ENCODE assay signal across 14 mouse cellular contexts in the genomic region with DNA sequence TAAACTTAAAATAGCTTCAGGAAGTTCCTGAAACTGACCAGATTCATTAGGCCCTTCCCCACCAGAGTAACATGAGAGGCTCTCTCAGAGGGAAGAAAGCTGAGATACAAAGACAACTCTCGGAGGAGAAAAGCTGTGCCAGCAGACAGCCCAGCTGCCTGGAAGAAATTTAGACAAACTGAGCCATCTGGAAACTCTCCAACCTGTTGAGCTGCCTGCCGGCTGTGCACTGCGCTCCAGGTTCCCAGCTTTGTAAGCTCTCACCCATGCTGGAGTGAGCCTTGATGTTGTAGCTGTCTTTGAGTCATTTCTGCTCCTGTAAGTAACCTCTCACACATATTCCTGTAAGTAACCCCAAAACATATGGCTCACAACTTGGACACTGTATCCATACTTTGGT. TPM values are rescaled to one million over a fixed set of nuclear protein-coding genes. Genes with fewer than 3 reads are reported as not detected.
DNase-seq lines count a peak whose midpoint lies in the region; ATAC-seq and TF ChIP-seq lines count a peak whose summit lies in the region.
"Had no signal": no experiment of that assay in that cellular context is flagged by ENCODE, and none has a peak within 500 bp of the region (broad histone marks: within the 10 kb centered on the region; RNA-seq: fewer than 3 reads in every experiment).

No protein-coding gene starts in this region.

- H3K36me3 ChIP-seq in forebrain, postnatal 0 days (ENCODE audit: insufficient read depth), result no peaks in the 10 kb centered on the region
- H3K36me3 ChIP-seq in forebrain, embryonic 12.5 days (replicated peaks), result no peaks in the 10 kb centered on the region
- no peaks in the 10 kb centered on the region for H3K36me3 ChIP-seq in lung, embryonic 15.5 days
- no peaks in the 10 kb centered on the region for H3K36me3 ChIP-seq in lung, postnatal 0 days (ENCODE audit: insufficient read depth, low read length)
- H3K36me3 ChIP-seq: liver, embryonic 13.5 days; stomach, embryonic 15.5 days had no signal

- no peak overlapping the region for H3K27ac ChIP-seq in forebrain, postnatal 0 days (ENCODE audit: low read depth, low read length)
- H3K27ac ChIP-seq in forebrain, embryonic 12.5 days, result no peak overlapping the region
- H3K27ac ChIP-seq in lung, embryonic 15.5 days, result 0 out of 2 replicates have a peak overlapping the region, but pooled peaks have one; percentile 10
- H3K27ac ChIP-seq in lung, postnatal 0 days (ENCODE audit: low read length), result no peak overlapping the region
- H3K27ac ChIP-seq in gastrocnemius, adult 2 months, result 0 out of 2 replicates have a peak overlapping the region, but pooled peaks have one; percentile 35

- DNase-seq in forebrain, postnatal 0 days, result peak; percentile 75
- DNase-seq in lung, postnatal 0 days (ENCODE audit: low spot score), result no peak
- peak; percentile 55 for DNase-seq in gastrocnemius, adult 2 months
- DNase-seq in right cerebral cortex, postnatal 25 days, result peak; percentile 42
- no peak for DNase-seq in urinary bladder, postnatal 25 days (ENCODE audit: low spot score)
- DNase-seq in heart, postnatal 4 days, result no peak
- DNase-seq: liver, embryonic 13.5 days; midbrain, embryonic 14.5 days had no signal

- intact Hi-C loops in gastrocnemius, adult 2 months (cut with DNase I), result no loop called here

- no peaks in the 10 kb centered on the region for H3K27me3 ChIP-seq in forebrain, postnatal 0 days (ENCODE audit: insufficient read depth, low read length)
- no peaks in the 10 kb centered on the region for H3K27me3 ChIP-seq in forebrain, embryonic 12.5 days
- H3K27me3 ChIP-seq in lung, embryonic 15.5 days, result no peaks in the 10 kb centered on the region
- H3K27me3 ChIP-seq in lung, postnatal 0 days (replicated peaks; ENCODE audit: insufficient read depth, low read length), result no peaks in the 10 kb centered on the region
- H3K27me3 ChIP-seq: liver, embryonic 13.5 days; stomach, embryonic 15.5 days had no signal

- no peaks in the 10 kb centered on the region for H3K9me3 ChIP-seq in forebrain, postnatal 0 days (ENCODE audit: low read length)
- no peaks in the 10 kb centered on the region for H3K9me3 ChIP-seq in forebrain, embryonic 12.5 days
- H3K9me3 ChIP-seq in lung, embryonic 15.5 days, result no peaks in the 10 kb centered on the region
- no peaks in the 10 kb centered on the region for H3K9me3 ChIP-seq in lung, postnatal 0 days (ENCODE audit: low read length)
- H3K9me3 ChIP-seq: liver, embryonic 13.5 days; stomach, embryonic 15.5 days had no signal

- TF ChIP-seq CTCF in forebrain, postnatal 0 days (IDR thresholded peaks at IDR 0.05; ENCODE audit: low read depth), result no peak
- no peak for TF ChIP-seq CTCF in lung, postnatal 0 days (IDR thresholded peaks at IDR 0.05)
- no peak for TF ChIP-seq CTCF in gastrocnemius, adult 2 months (IDR thresholded peaks at IDR 0.05)

- WGBS in forebrain, postnatal 0 days, result 47% methylated on average over 3 of the region's 3 CpGs
- 74% methylated on average over 3 of the region's 3 CpGs for WGBS in forebrain, embryonic 12.5 days
- WGBS in lung, embryonic 15.5 days, result 48% methylated on average over 3 of the region's 3 CpGs
- 53% methylated on average over 3 of the region's 3 CpGs for WGBS in lung, postnatal 0 days

- no peak overlapping the region for H3K9ac ChIP-seq in forebrain, postnatal 0 days
- H3K9ac ChIP-seq in forebrain, embryonic 12.5 days, result no peak overlapping the region
- H3K9ac ChIP-seq in lung, embryonic 15.5 days, result no peak overlapping the region
- H3K9ac ChIP-seq in lung, postnatal 0 days (replicated peaks; ENCODE audit: low read depth), result no peak overlapping the region
- H3K9ac ChIP-seq: liver, embryonic 13.5 days; stomach, embryonic 15.5 days had no signal

- no peaks in the 10 kb centered on the region for H3K4me1 ChIP-seq in forebrain, postnatal 0 days (ENCODE audit: insufficient read depth)
- 0 out of 2 replicates have a peak, but pooled peaks cover 5% of the 10 kb centered on the region for H3K4me1 ChIP-seq in forebrain, embryonic 12.5 days
- peaks cover 48% of the 10 kb centered on the region for H3K4me1 ChIP-seq in lung, embryonic 15.5 days
- peaks cover 33% of the 10 kb centered on the region; the same call in 1 of the 2 replicates for H3K4me1 ChIP-seq in lung, postnatal 0 days (ENCODE audit: insufficient read depth, low read depth, low read length)

- no peak for TF ChIP-seq EP300 in lung, postnatal 0 days (IDR thresholded peaks at IDR 0.05)

- no peak overlapping the region for H3K4me3 ChIP-seq in forebrain, postnatal 0 days (ENCODE audit: low read depth, low read length)
- H3K4me3 ChIP-seq in forebrain, embryonic 12.5 days (replicated peaks), result no peak overlapping the region
- no peak overlapping the region for H3K4me3 ChIP-seq in lung, embryonic 15.5 days
- no peak overlapping the region for H3K4me3 ChIP-seq in lung, postnatal 0 days (ENCODE audit: low read depth, low read length)
- H3K4me3 ChIP-seq in gastrocnemius, adult 2 months, result no peak overlapping the region
- H3K4me3 ChIP-seq: liver, embryonic 13.5 days; stomach, embryonic 15.5 days had no signal

- ATAC-seq in forebrain, postnatal 0 days, result peak; percentile 27
- no peak for ATAC-seq in forebrain, embryonic 12.5 days (ENCODE audit: low FRiP score)
- no peak for ATAC-seq in lung, embryonic 15.5 days (ENCODE audit: borderline replicate concordance, extremely low read depth, low FRiP score, low TSS enrichment)
- ATAC-seq in lung, postnatal 0 days, result no peak

- H3K4me2 ChIP-seq in forebrain, postnatal 0 days (ENCODE audit: low read depth), result no peak overlapping the region
- no peak overlapping the region for H3K4me2 ChIP-seq in forebrain, embryonic 12.5 days
- no peak overlapping the region for H3K4me2 ChIP-seq in lung, embryonic 15.5 days
- H3K4me2 ChIP-seq in lung, postnatal 0 days (replicated peaks; ENCODE audit: low read depth, low read length), result no peak overlapping the region
- H3K4me2 ChIP-seq: liver, embryonic 13.5 days; stomach, embryonic 15.5 days had no signal

RNA-seq across cellular contexts. Expression of a gene that starts 20.0 kb away (rescaled TPM):
- 1.5 TPM in 1 of 2 replicates, not detected in the other for total RNA-seq in forebrain, postnatal 0 days (2014; rRNA removed)
- not detected in 2 replicates for polyA plus RNA-seq in forebrain, postnatal 0 days (2015; fragmentation: Nextera tagmentation; extraction: Ambion mirVana)
- not detected in 2 replicates for polyA plus RNA-seq in forebrain, embryonic 12.5 days (2016; fragmentation: Nextera tagmentation; extraction: Ambion mirVana)
- 0.22 and 0.36 TPM in 2 replicates for polyA plus RNA-seq in lung, embryonic 15.5 days (2015; fragmentation: Nextera tagmentation; extraction: Ambion mirVana)
- polyA plus RNA-seq in lung, postnatal 0 days (2015; fragmentation: Nextera tagmentation; extraction: Ambion mirVana), result 0.46 and 0.61 TPM in 2 replicates
- under 1 TPM; 0.28 to 0.53 TPM for total RNA-seq in gastrocnemius, adult 2 months (2021)
- not detected for total RNA-seq in heart, postnatal 4 days (2021)
- total RNA-seq: heart, postnatal 14 days; neutrophil, adult 5-6 weeks had no signal
- polyA plus RNA-seq: kidney, embryonic 14.5 days; liver, embryonic 13.5 days had no signal

RNA-seq across cellular contexts. Expression of a gene that starts 23.2 kb away (rescaled TPM):
- total RNA-seq in forebrain, postnatal 0 days (2014; rRNA removed), result 3.1 and 3.7 TPM in 2 replicates
- 3.2 and 4.0 TPM in 2 replicates for polyA plus RNA-seq in forebrain, postnatal 0 days (2015; fragmentation: Nextera tagmentation; extraction: Ambion mirVana)
- 3.6 and 3.9 TPM in 2 replicates for polyA plus RNA-seq in forebrain, embryonic 12.5 days (2016; fragmentation: Nextera tagmentation; extraction: Ambion mirVana)
- 24.8 and 28.7 TPM in 2 replicates for polyA plus RNA-seq in lung, embryonic 15.5 days (2015; fragmentation: Nextera tagmentation; extraction: Ambion mirVana)
- polyA plus RNA-seq in lung, postnatal 0 days (2015; fragmentation: Nextera tagmentation; extraction: Ambion mirVana), result 52.5 and 64.9 TPM in 2 replicates
- total RNA-seq in gastrocnemius, adult 2 months (2021), result 1 to 10 TPM; 6.2 to 7.0 TPM
- total RNA-seq in heart, postnatal 4 days (2021), result 10 to 100 TPM; 11.8 to 12.2 TPM

Comparison
In these comparisons a context has a peak if more than half of its experiments do, and no peak if none do; other contexts are left out.
1. H3K27ac ChIP-seq: peak in lung, embryonic 15.5 days (single experiment) and gastrocnemius, adult 2 months (single experiment); none in forebrain, postnatal 0 days (single experiment), forebrain, embryonic 12.5 days (single experiment) and lung, postnatal 0 days (single experiment).
2. DNase-seq: peak in forebrain, postnatal 0 days (single experiment), gastrocnemius, adult 2 months (single experiment) and right cerebral cortex, postnatal 25 days (single experiment); none in lung, postnatal 0 days (single experiment), urinary bladder, postnatal 25 days (single experiment) and heart, postnatal 4 days (single experiment).